Mouse (Mus musculus): ENCODE results near the gene Rbx1.

GRCm38 (mm10) chr15:81485483-81485882 is 19.4 kb downstream of the Rbx1 start:
- no peak for TF ChIP-seq CTCF (IDR thresholded peaks at IDR 0.05; ENCODE audit: low read depth)
- TF ChIP-seq EP300 (IDR thresholded peaks at IDR 0.05; ENCODE audit: low read depth) = no peak

All from liver, embryonic 14.5 days (tissue).